In genomic region chr7:19327128-19327527, GRCm38 (mm10) we compare ENCODE assay signal across 7 mouse cellular contexts. TPM values are rescaled to one million over a fixed set of nuclear protein-coding genes. Genes with fewer than 3 reads are reported as not detected.
DNase-seq lines count a peak whose midpoint lies in the region; ATAC-seq and TF ChIP-seq lines count a peak whose summit lies in the region.

No protein-coding gene starts in this region.

- H3K27me3 ChIP-seq in intestine, embryonic 16.5 days (replicated peaks; ENCODE audit: control insufficient read depth, insufficient read depth, low read length) = peaks cover 4% of the 10 kb centered on the region; the same call in 1 of the 2 replicates
- peaks cover 25% of the 10 kb centered on the region for H3K27me3 ChIP-seq in limb, embryonic 10.5 days (ENCODE audit: low read depth, poor library complexity, severe bottlenecking)
- H3K27me3 ChIP-seq in midbrain, embryonic 11.5 days (ENCODE audit: control insufficient read depth, insufficient read depth, low read length) = no peaks in the 10 kb centered on the region
- H3K27me3 ChIP-seq in small intestine, adult 2 months (ENCODE audit: control insufficient read depth, insufficient read depth, low read length) = no peaks in the 10 kb centered on the region; the same call in 1 of the 2 replicates

- H3K4me2 ChIP-seq in intestine, embryonic 16.5 days (ENCODE audit: low read depth, low read length) = peak overlapping the region; percentile 77
- H3K4me2 ChIP-seq in midbrain, embryonic 11.5 days = peak overlapping the region; percentile 53

- intact Hi-C loops in gastrocnemius, postnatal 36 days (cut with DNase I) = no loop called here

- ATAC-seq in intestine, embryonic 16.5 days = peak; percentile 77
- ATAC-seq in midbrain, embryonic 11.5 days (ENCODE audit: low FRiP score) = peak; percentile 72

- peak overlapping the region; percentile 52 for H3K4me3 ChIP-seq in intestine, embryonic 16.5 days (ENCODE audit: low read length)
- peak overlapping the region; percentile 53 for H3K4me3 ChIP-seq in limb, embryonic 10.5 days
- H3K4me3 ChIP-seq in midbrain, embryonic 11.5 days (ENCODE audit: low read depth, low read length) = peak overlapping the region; percentile 26
- H3K4me3 ChIP-seq in small intestine, adult 2 months (ENCODE audit: low read depth, low read length) = peak overlapping the region; percentile 57

- H3K27ac ChIP-seq in intestine, embryonic 16.5 days (ENCODE audit: low read length) = peak overlapping the region; percentile 75
- peak overlapping the region; percentile 70 for H3K27ac ChIP-seq in limb, embryonic 10.5 days
- H3K27ac ChIP-seq in midbrain, embryonic 11.5 days (ENCODE audit: low read depth, low read length) = peak overlapping the region; percentile 1; the same call in 1 of the 2 replicates
- peak overlapping the region; percentile 80 for H3K27ac ChIP-seq in small intestine, adult 2 months (ENCODE audit: insufficient read depth, low read depth, low read length)

- DNase-seq in adrenal gland, postnatal 14 days = peak; percentile 95
- peak; percentile 80 for DNase-seq in embryo, embryonic 11.5 days (ENCODE audit: low read depth, low spot score)
- DNase-seq in gastrocnemius, postnatal 36 days = peak; percentile 82 to 90
- DNase-seq in limb, embryonic 10.5 days (ENCODE audit: low spot score) = peak; percentile 82
- peak; percentile 98 for DNase-seq in midbrain, embryonic 11.5 days (ENCODE audit: low spot score, missing footprints)

- peak overlapping the region; percentile 61 for H3K9ac ChIP-seq in intestine, embryonic 16.5 days (ENCODE audit: low read depth, low read length)
- peak overlapping the region; percentile 48; the same call in 1 of the 2 replicates for H3K9ac ChIP-seq in midbrain, embryonic 11.5 days (ENCODE audit: low read length)

- TF ChIP-seq POLR2A in small intestine, adult 2 months (IDR thresholded peaks at IDR 0.05; ENCODE audit: low read depth, low read length) = no peak

- H3K9me3 ChIP-seq in intestine, embryonic 16.5 days (ENCODE audit: control insufficient read depth, low read length) = no peaks in the 10 kb centered on the region
- H3K9me3 ChIP-seq in limb, embryonic 10.5 days (replicated peaks) = no peaks in the 10 kb centered on the region
- no peaks in the 10 kb centered on the region for H3K9me3 ChIP-seq in midbrain, embryonic 11.5 days (ENCODE audit: control insufficient read depth, low read length)

- H3K36me3 ChIP-seq in intestine, embryonic 16.5 days (ENCODE audit: control insufficient read depth, insufficient read depth, low read length) = no peaks in the 10 kb centered on the region
- H3K36me3 ChIP-seq in limb, embryonic 10.5 days = no peaks in the 10 kb centered on the region
- no peaks in the 10 kb centered on the region for H3K36me3 ChIP-seq in midbrain, embryonic 11.5 days (ENCODE audit: control insufficient read depth, insufficient read depth, low read length)
- H3K36me3 ChIP-seq in small intestine, adult 2 months (ENCODE audit: control insufficient read depth, insufficient read depth, low read length) = no peaks in the 10 kb centered on the region

- no peak for TF ChIP-seq CTCF in small intestine, adult 2 months (IDR thresholded peaks at IDR 0.05; ENCODE audit: extremely low read depth, insufficient read length, insufficient replicate concordance, low read depth, low read length)

- peaks cover 11% of the 10 kb centered on the region for H3K4me1 ChIP-seq in intestine, embryonic 16.5 days (ENCODE audit: control insufficient read depth, insufficient read depth, low read length)
- peaks cover 22% of the 10 kb centered on the region for H3K4me1 ChIP-seq in limb, embryonic 10.5 days
- H3K4me1 ChIP-seq in midbrain, embryonic 11.5 days (ENCODE audit: control insufficient read depth, insufficient read depth, low read length) = peaks cover 10% of the 10 kb centered on the region; the same call in 1 of the 2 replicates
- peaks cover 12% of the 10 kb centered on the region for H3K4me1 ChIP-seq in small intestine, adult 2 months (ENCODE audit: control insufficient read depth, insufficient read depth, insufficient read length, low read length)

- under 1% methylated on average over 21 of the region's 22 CpGs for WGBS in intestine, embryonic 16.5 days
- WGBS in limb, embryonic 10.5 days = 0% methylated on average over 22 of the region's 22 CpGs
- WGBS in midbrain, embryonic 11.5 days = under 1% methylated on average over 22 of the region's 22 CpGs
- WGBS in small intestine, adult 2 months = 2% methylated on average over 22 of the region's 22 CpGs

RNA-seq across cellular contexts. Expression of gene Fosb, which starts 17.3 kb away (rescaled TPM):
- 2.1 and 22.4 TPM in 2 replicates for total RNA-seq in adrenal gland, postnatal 14 days (2021)
- under 1 TPM; 0.15 to 0.31 TPM for total RNA-seq in gastrocnemius, postnatal 36 days (2021)
- 0.10 and 0.21 TPM in 2 replicates for polyA plus RNA-seq in intestine, embryonic 16.5 days (2015; fragmentation: Nextera tagmentation; extraction: Ambion mirVana)
- 0.04 and 0.11 TPM in 2 replicates for polyA plus RNA-seq in limb, embryonic 10.5 days (2016; fragmentation: Nextera tagmentation; extraction: Ambion mirVana)
- polyA plus RNA-seq in midbrain, embryonic 11.5 days (2014; fragmentation: Nextera tagmentation; extraction: Ambion mirVana) = 0.04 TPM in 1 of 2 replicates, not detected in the other
- 1.7 and 16.7 TPM in 2 replicates for polyA plus RNA-seq in small intestine, adult 2 months (2012; rRNA removed)

RNA-seq across cellular contexts. Expression of gene Ercc1, which starts 17.4 kb away (rescaled TPM):
- 37.1 and 46.7 TPM in 2 replicates for total RNA-seq in adrenal gland, postnatal 14 days (2021)
- 10 to 100 TPM; 24.5 to 29.0 TPM for total RNA-seq in gastrocnemius, postnatal 36 days (2021)
- 45.8 and 51.3 TPM in 2 replicates for polyA plus RNA-seq in intestine, embryonic 16.5 days (2015; fragmentation: Nextera tagmentation; extraction: Ambion mirVana)
- 97.8 and 101 TPM in 2 replicates for polyA plus RNA-seq in limb, embryonic 10.5 days (2016; fragmentation: Nextera tagmentation; extraction: Ambion mirVana)
- 111 and 118 TPM in 2 replicates for polyA plus RNA-seq in midbrain, embryonic 11.5 days (2014; fragmentation: Nextera tagmentation; extraction: Ambion mirVana)
- 9.3 and 17.5 TPM in 2 replicates for polyA plus RNA-seq in small intestine, adult 2 months (2012; rRNA removed)

RNA-seq across cellular contexts. Expression of gene Cd3eap, which starts 32.2 kb away (rescaled TPM):
- total RNA-seq in adrenal gland, postnatal 14 days (2021) = 12.2 and 14.5 TPM in 2 replicates
- total RNA-seq in gastrocnemius, postnatal 36 days (2021) = 10 to 100 TPM in 1 of 2 experiments, 1 to 10 TPM in 1; 9.3 to 10.2 TPM
- 19.1 and 24.3 TPM in 2 replicates for polyA plus RNA-seq in intestine, embryonic 16.5 days (2015; fragmentation: Nextera tagmentation; extraction: Ambion mirVana)
- 28.3 and 31.4 TPM in 2 replicates for polyA plus RNA-seq in limb, embryonic 10.5 days (2016; fragmentation: Nextera tagmentation; extraction: Ambion mirVana)
- polyA plus RNA-seq in midbrain, embryonic 11.5 days (2014; fragmentation: Nextera tagmentation; extraction: Ambion mirVana) = 15.1 and 15.4 TPM in 2 replicates
- 2.0 and 2.5 TPM in 2 replicates for polyA plus RNA-seq in small intestine, adult 2 months (2012; rRNA removed)

RNA-seq across cellular contexts. Expression of gene Ppp1r13l, which starts 32.4 kb away (rescaled TPM):
- total RNA-seq in adrenal gland, postnatal 14 days (2021) = 7.3 and 8.3 TPM in 2 replicates
- 1 to 10 TPM; 2.4 to 2.6 TPM for total RNA-seq in gastrocnemius, postnatal 36 days (2021)
- 3.1 and 4.2 TPM in 2 replicates for polyA plus RNA-seq in intestine, embryonic 16.5 days (2015; fragmentation: Nextera tagmentation; extraction: Ambion mirVana)
- polyA plus RNA-seq in limb, embryonic 10.5 days (2016; fragmentation: Nextera tagmentation; extraction: Ambion mirVana) = 6.5 and 7.0 TPM in 2 replicates
- polyA plus RNA-seq in midbrain, embryonic 11.5 days (2014; fragmentation: Nextera tagmentation; extraction: Ambion mirVana) = 3.0 and 3.2 TPM in 2 replicates
- 6.2 and 10.4 TPM in 2 replicates for polyA plus RNA-seq in small intestine, adult 2 months (2012; rRNA removed)

RNA-seq across cellular contexts. Expression of gene Rtn2, which starts 44.7 kb away (rescaled TPM):
- 6.0 and 7.9 TPM in 2 replicates for total RNA-seq in adrenal gland, postnatal 14 days (2021)
- total RNA-seq in gastrocnemius, postnatal 36 days (2021) = 1,000 to 10,000 TPM in 1 of 2 experiments, 100 to 1,000 TPM in 1; 974 to 1,054 TPM
- polyA plus RNA-seq in intestine, embryonic 16.5 days (2015; fragmentation: Nextera tagmentation; extraction: Ambion mirVana) = 10.3 and 11.8 TPM in 2 replicates
- 5.5 and 5.6 TPM in 2 replicates for polyA plus RNA-seq in limb, embryonic 10.5 days (2016; fragmentation: Nextera tagmentation; extraction: Ambion mirVana)
- 48.5 and 53.2 TPM in 2 replicates for polyA plus RNA-seq in midbrain, embryonic 11.5 days (2014; fragmentation: Nextera tagmentation; extraction: Ambion mirVana)
- 6.7 and 11.7 TPM in 2 replicates for polyA plus RNA-seq in small intestine, adult 2 months (2012; rRNA removed)

Comparison
In these comparisons a context has a peak if more than half of its experiments do, and no peak if none do; other contexts are left out.
1. Peak in every context shown above with its lines: DNase-seq, ATAC-seq, H3K4me3 ChIP-seq and H3K27ac ChIP-seq.
2. H3K27ac ChIP-seq: peak in every context shown above with its lines; median percentile 80 in small intestine, adult 2 months; 75 in intestine, embryonic 16.5 days; 70 in limb, embryonic 10.5 days; 1 in midbrain, embryonic 11.5 days.